Mouse (Mus musculus) G1E (cell line): ENCODE data around the gene Ralb. TPM values are rescaled to one million over a fixed set of nuclear protein-coding genes. Genes with fewer than 3 reads are reported as not detected.
A peak's percentile ranks its signal among the peaks of the same experiment; 100 is the strongest.

Experiments
- ATAC-seq: 2 replicates; pipeline ENCODE4 v1.8.0; 2016; ENCODE audit warnings: mild to moderate bottlenecking; ENCODE audit not compliant: insufficient number of reproducible peaks, poor library complexity, low FRiP score, severe bottlenecking; ENCODE audit errors: extremely low read depth
- DNase-seq: peaks from one replicate; pipeline ENCODE4 v3.0.0; 2012; ENCODE audit warnings: low spot score
- H3K27me3 ChIP-seq: 2 replicates; pipeline ENCODE4 v1.6.1; 2012; ENCODE audit warnings: mild to moderate bottlenecking, low read length, inconsistent platforms; ENCODE audit not compliant: insufficient read depth
- H3K36me3 ChIP-seq: replicated peaks from 2 replicates; pipeline ENCODE3; 2012; ENCODE audit warnings: mild to moderate bottlenecking, inconsistent platforms
- H3K4me1 ChIP-seq: 2 replicates; pipeline ENCODE4 v1.6.1; 2012; ENCODE audit warnings: low read depth, low read length, inconsistent platforms, mixed read lengths; ENCODE audit not compliant: insufficient read depth
- H3K4me3 ChIP-seq: 2 replicates; pipeline ENCODE4 v1.5.1; 2012; ENCODE audit warnings: low read depth, mild to moderate bottlenecking, inconsistent platforms, low read length, moderate library complexity, mixed read lengths
- H3K9me3 ChIP-seq: replicated peaks from 2 replicates; pipeline ENCODE4 v1.6.1; 2012; ENCODE audit warnings: inconsistent platforms
- CTCF ChIP-seq: IDR thresholded peaks from 2 replicates; pipeline ENCODE4 v1.5.1; 2012; ENCODE audit warnings: low read depth, low read length, inconsistent platforms, mixed read lengths
- GATA1 ChIP-seq: IDR thresholded peaks from 2 replicates; pipeline ENCODE4 v1.6.1; 2012; ENCODE audit warnings: borderline replicate concordance, low read length, inconsistent platforms, mixed read lengths
- GATA2 ChIP-seq: IDR thresholded peaks from 2 replicates; pipeline ENCODE4 v1.6.1; 2012; ENCODE audit warnings: low read depth, low read length, inconsistent platforms, borderline replicate concordance
- POLR2AphosphoS5 ChIP-seq: IDR thresholded peaks from 2 replicates; pipeline ENCODE4 v1.6.1; 2012; ENCODE audit warnings: low read depth, low read length, inconsistent platforms; ENCODE audit not compliant: insufficient replicate concordance
- TAL1 ChIP-seq: conservative IDR thresholded peaks from 2 replicates; pipeline ENCODE4 v1.6.1; 2012; ENCODE audit warnings: low read depth, low read length, inconsistent platforms, mixed read lengths
- polyA plus RNA-seq: library from polyadenylated mRNA; stranded (reverse); fragments of >175 nt; gene quantifications from 2 replicates; pipeline ENCODE4 v1.2.3, GENCODE M21; 2012
- total RNA-seq, 2 experiments: library from RNA; stranded (forward) in 1 of 2; stranded (reverse) in 1 of 2; fragments of 200-1000 nt in 1 of 2; fragments of >200 nt in 1 of 2; fragmentation: Nextera tagmentation in 1 of 2; gene quantifications; 2 replicates each; pipeline ENCODE4 v1.2.3; 2014 to 2017

Gene Ralb
- total and polyA plus RNA-seq, 3 experiments: 37.4 to 97.4 (median 60.5) TPM

DNA sequence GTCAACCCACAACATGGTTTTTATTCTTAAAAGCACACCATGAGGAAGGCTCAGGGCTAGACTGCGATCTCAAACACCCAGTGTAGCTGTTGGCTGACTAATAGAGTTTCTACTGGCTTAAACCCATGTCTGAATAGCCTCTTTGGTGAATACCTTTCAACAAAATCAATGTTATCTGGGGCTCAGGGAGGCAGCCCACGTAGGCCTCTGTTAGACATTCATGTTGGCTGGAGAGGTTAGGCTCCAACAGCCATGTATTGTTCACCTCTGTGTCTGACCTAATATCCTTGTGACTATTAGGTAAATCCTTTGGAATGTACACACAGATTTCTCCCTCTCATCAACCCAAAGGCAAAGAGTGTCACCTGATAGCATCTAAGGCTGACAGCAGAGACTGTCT is 31.5 kb upstream of the Ralb start:
- no peak for TF ChIP-seq POLR2AphosphoS5
- TF ChIP-seq CTCF: no peak
- no peak for TF ChIP-seq TAL1
- no peak for TF ChIP-seq GATA2
- no peak for TF ChIP-seq GATA1
- ATAC-seq (no peak), DNase-seq (no peak)
- H3K4me1 ChIP-seq: peaks cover 17% of the 10 kb centered on the region
- H3K27me3 ChIP-seq: no peaks in the 10 kb centered on the region
- peaks cover 54% of the 10 kb centered on the region for H3K36me3 ChIP-seq
- no peaks in the 10 kb centered on the region for H3K9me3 ChIP-seq
- H3K4me3 ChIP-seq: no peak overlapping the region

DNA sequence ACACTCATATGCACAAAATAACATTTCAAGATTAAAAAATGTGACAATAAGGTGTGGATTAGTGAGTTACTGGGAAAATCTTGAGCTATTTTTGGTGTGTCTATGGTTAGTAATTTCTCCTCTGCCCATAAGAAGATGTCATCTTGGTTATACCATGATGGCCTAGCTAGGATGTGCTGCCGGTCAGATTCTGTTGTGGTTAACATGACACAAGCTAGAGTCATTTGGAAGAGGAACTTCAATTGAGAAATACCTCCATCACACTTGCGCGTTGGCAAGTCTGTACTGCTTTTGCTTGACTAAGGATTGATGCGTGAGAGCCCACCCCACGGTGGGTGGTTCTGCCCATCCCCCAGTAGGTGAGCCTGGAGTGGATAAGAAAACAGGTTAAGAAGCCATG is 29.7 kb upstream of the Ralb start:
- Histone ChIP-seq H3K4me3 (no peak overlapping the region), H3K27me3 (no peaks in the 10 kb centered on the region), H3K4me1 (peaks cover 24% of the 10 kb centered on the region), H3K9me3 (no peaks in the 10 kb centered on the region), H3K36me3 (peaks cover 62% of the 10 kb centered on the region)
- DNase-seq: no peak
- no peak for ATAC-seq
- TF ChIP-seq CTCF: no peak
- no peak for TF ChIP-seq TAL1
- TF ChIP-seq GATA2: no peak
- TF ChIP-seq GATA1: no peak
- no peak for TF ChIP-seq POLR2AphosphoS5

DNA sequence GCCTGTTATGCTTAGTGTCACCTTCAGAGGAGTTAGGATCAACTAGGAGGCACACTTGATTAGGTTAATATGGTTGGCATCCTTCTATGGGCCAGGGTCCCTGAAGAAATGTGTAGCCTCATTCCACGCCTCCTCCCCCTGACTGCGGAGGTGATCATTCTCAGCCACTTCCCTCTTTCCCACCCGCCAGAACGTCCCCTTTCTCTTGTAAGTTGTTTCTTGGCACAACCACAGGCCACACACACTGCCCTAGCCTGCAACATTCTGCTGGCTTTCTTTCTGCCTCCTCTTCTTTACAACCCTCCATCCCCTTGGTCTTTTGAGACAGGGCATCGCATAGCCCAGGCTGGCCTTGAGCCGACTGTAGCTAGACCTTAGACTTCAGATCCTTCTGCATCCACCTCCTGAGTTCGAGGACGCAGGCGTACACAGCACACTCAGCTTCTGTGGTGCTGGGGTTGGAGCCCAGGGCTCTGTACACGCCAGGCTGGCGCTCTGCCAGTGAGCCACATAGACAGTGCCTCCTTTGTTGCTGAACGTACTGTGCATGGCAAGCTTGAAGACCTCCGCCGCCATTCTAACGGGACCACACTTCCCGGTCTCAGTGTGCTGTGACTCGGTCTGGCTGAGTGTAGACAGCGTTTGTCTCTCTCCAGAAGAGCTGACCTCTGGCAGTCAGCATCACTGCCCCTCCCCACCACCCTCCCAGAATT is 28.7 kb upstream of the Ralb start:
- Histone ChIP-seq H3K4me3 (no peak overlapping the region), H3K27me3 (no peaks in the 10 kb centered on the region), H3K36me3 (peaks cover 65% of the 10 kb centered on the region), H3K9me3 (peaks cover 8% of the 10 kb centered on the region), H3K4me1 (peaks cover 29% of the 10 kb centered on the region)
- no peak for DNase-seq
- no peak for TF ChIP-seq GATA1
- no peak for TF ChIP-seq TAL1
- no peak for TF ChIP-seq GATA2
- TF ChIP-seq CTCF: no peak
- TF ChIP-seq POLR2AphosphoS5: no peak
- no peak for ATAC-seq

DNA sequence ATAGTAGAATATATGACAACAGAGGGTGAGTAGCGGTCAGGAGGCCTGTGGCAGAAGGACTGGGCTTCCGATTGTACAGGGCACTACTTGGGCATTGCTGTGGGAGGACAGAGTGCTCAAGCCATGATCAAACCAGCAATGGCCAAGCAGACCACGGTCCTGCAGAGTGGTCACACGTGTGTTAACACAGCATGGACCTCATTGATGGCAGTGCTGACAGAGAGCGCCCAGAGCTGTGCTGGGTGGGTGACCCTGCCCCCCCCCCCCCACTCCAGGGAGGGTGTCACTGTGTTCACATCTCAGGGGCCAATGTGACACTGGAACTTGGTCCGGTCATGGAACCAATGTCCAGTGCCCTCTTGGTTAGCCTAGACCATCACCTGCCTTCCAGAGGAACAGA is 27.6 kb upstream of the Ralb start:
- DNase-seq: no peak
- Histone ChIP-seq H3K4me3 (no peak overlapping the region), H3K4me1 (peaks cover 29% of the 10 kb centered on the region), H3K36me3 (peaks cover 68% of the 10 kb centered on the region), H3K9me3 (peaks cover 11% of the 10 kb centered on the region), H3K27me3 (no peaks in the 10 kb centered on the region)
- TF ChIP-seq GATA2 (no peak), POLR2AphosphoS5 (no peak), GATA1 (no peak), CTCF (no peak), TAL1 (no peak)
- ATAC-seq: no peak

DNA sequence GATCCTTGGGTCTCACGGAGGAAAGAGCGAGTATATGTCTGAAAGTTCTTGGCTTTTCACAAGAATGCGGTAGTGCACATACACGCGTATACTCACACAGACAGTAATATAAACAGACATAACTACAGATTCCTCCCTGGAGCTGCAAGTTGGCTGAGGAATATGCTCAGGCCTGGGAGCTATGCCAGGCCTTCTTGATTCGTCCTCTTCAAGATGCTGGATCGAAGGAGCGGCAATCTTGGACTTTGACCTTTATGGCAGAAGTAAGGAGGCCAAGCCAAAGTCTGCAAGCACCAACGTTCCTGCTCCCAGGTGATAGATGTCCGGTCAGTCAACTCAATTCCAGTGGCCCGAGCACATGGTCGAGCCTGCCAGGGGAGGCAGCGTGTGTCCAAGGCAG is 26.3 kb upstream of the Ralb start:
- Histone ChIP-seq H3K9me3 (peaks cover 19% of the 10 kb centered on the region), H3K4me3 (no peak overlapping the region), H3K4me1 (peaks cover 41% of the 10 kb centered on the region), H3K27me3 (no peaks in the 10 kb centered on the region), H3K36me3 (peaks cover 75% of the 10 kb centered on the region)
- ATAC-seq (no peak), DNase-seq (no peak)
- TF ChIP-seq POLR2AphosphoS5: no peak
- TF ChIP-seq GATA1: no peak

DNA sequence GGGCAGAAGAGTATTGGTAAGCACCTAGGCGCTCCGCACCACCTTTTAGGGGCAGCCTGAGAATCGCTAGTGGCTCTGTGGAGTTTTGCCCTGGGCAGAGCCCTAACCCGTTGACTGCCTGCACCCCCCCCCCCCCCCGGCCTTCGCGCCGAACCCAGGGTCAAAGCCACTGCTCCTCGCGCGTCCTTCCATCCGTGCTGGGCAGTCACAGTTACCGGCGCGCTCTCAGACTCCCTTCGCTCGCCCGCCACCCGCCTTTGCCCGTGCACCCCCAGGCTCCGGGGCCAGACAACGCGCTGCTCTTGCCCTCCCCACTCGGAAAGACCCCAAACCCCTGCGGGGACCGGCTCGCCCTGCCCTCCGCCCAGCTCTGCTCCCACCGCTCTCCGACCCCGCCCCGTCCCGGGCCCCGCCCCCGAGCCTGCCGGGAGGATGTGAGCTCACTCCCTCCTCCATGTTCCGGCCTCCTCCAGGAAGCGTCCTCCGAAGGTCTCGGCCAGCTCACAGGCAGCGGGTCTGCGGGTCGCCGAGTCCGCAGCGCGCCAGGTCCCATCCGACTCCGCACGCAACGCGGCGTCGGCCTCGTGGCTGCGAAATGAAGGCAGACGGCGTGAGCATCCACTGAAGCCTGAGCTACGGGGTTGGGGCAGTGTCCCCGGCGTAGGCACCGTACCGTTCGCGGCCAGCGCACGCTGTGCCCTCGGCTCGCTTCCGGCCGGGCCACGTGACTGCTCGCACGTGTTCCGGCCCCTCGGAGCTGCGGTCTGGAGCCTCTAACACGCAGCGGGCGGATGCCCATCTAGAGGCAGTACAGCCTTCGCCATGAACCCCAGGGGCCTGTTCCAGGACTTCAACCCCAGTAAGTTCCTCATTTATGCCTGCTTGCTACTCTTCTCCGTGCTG is 21.3 kb upstream of the Ralb start, which contains the start of gene Tmem185b:
TSS of gene Tmem185b (plus strand) at position 472 of the 903 bp plus-strand sequence.
- H3K36me3 ChIP-seq: peaks cover 71% of the 10 kb centered on the region
- ATAC-seq: peak; percentile 71
- H3K4me3 ChIP-seq: peak within 1 kb of the TSS; percentile 80
- TF ChIP-seq POLR2AphosphoS5 (peak; percentile 58; the same call in 1 of the 2 replicates), TAL1 (no peak), GATA1 (no peak), GATA2 (no peak), CTCF (no peak)
- peaks cover 19% of the 10 kb centered on the region for H3K9me3 ChIP-seq
- no peaks in the 10 kb centered on the region for H3K27me3 ChIP-seq
- H3K4me1 ChIP-seq: peaks cover 61% of the 10 kb centered on the region
- peak; percentile 99 for DNase-seq
